Mouse (Mus musculus): ENCODE data around the gene Tars. TPM values are rescaled to one million over a fixed set of nuclear protein-coding genes. Genes with fewer than 3 reads are reported as not detected.
A peak's percentile ranks its signal among the peaks of the same experiment; 100 is the strongest.

Tars gene
- 67.9 and 78.9 TPM in 2 replicates for polyA plus RNA-seq (2016; fragmentation: Nextera tagmentation; extraction: Ambion mirVana)

DNA sequence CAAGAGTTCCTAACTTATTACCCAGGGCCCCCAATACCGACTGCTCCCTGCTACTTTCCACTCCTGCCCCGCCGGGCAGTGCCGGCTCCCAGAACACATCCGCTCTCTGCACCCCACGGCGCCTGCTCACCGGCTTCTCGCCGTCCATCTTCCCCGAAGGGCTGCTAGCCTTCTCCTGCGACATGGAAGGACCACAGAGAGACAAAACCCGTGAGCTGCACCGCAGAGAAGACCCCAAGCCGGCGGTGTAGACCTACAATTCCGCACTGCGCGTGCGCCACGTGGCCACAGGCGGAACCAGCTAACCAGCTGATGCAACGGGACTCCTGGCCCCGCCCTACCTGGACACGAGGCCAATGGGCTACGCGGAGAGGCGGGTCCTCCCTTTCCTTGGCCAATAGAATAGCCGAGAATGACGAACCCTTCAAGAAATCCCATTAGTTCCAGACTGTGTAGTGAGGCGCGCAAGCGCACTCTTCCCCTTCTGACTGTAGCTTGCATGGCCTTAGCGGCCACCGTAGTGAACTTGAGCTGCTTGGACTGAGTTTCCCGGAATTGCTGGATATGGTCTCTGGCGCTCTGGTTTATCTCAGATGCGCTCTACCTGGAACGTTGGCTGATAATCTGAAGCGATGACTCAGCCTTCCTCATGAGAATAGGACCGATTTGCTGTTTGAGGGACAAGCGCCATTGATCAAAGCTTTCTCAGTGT is at the start of gene Tars:
TSS of gene Tars (minus strand) at position 310 of the 712 bp plus-strand sequence.
- Histone ChIP-seq H3K9ac (replicated peaks) (peak within 1 kb of the TSS; percentile 70), H3K4me1 (peaks cover 11% of the 10 kb centered on the region), H3K9me3 (no peaks in the 10 kb centered on the region), H3K27me3 (peaks cover 12% of the 10 kb centered on the region), H3K36me3 (peaks cover 18% of the 10 kb centered on the region), H3K4me3 (peak within 1 kb of the TSS; percentile 77), H3K4me2 (replicated peaks) (peak within 1 kb of the TSS; percentile 69), H3K27ac (replicated peaks) (0 out of 2 replicates have a peak within 1 kb of the TSS, but pooled peaks have one; percentile 52)
- under 1% methylated on average over 42 of the region's 42 CpGs for WGBS
- ATAC-seq (ENCODE audit: low FRiP score, low read depth): peak; percentile 100

DNA sequence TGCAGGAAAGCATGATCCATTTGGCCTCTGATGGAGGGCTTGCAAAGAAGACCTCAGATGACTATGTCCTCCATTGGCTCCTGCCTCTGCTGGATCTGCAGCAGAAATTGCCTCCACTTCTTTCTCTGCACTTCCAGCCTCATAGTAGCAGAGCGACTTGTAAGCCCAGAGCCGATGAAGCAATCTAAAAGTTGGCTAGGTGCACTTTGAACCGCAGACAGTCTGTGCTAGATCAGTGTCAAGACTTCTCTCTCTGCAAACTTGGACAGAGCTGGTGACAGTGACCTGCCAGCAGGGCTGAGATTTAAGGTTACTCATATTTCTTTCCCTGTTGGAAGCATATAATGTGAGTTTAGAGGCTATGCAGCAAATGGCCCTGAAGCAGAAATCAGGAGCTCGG is 37.9 kb upstream of the Tars start:
- no peaks in the 10 kb centered on the region for H3K9me3 ChIP-seq
- ATAC-seq (ENCODE audit: low FRiP score, low read depth): no peak
- no peak overlapping the region for H3K4me2 ChIP-seq (replicated peaks)
- no peak overlapping the region for H3K27ac ChIP-seq (replicated peaks)
- no peak overlapping the region for H3K4me3 ChIP-seq
- H3K9ac ChIP-seq (replicated peaks): no peak overlapping the region
- no peaks in the 10 kb centered on the region for H3K4me1 ChIP-seq
- 90% methylated on average over 4 of the region's 4 CpGs for WGBS
- no peaks in the 10 kb centered on the region for H3K27me3 ChIP-seq
- no peaks in the 10 kb centered on the region for H3K36me3 ChIP-seq

- Histone ChIP-seq H3K4me2 (replicated peaks) (no peak overlapping the region), H3K36me3 (no peaks in the 10 kb centered on the region), H3K27ac (replicated peaks) (no peak overlapping the region), H3K4me3 (no peak overlapping the region), H3K27me3 (no peaks in the 10 kb centered on the region), H3K9ac (replicated peaks) (no peak overlapping the region), H3K9me3 (no peaks in the 10 kb centered on the region), H3K4me1 (no peaks in the 10 kb centered on the region)
- WGBS: 92% methylated on average over 15 of the region's 15 CpGs
- ATAC-seq (ENCODE audit: low FRiP score, low read depth): no peak
These were observed 37.3 kb upstream of the Tars start for GRCm38 (mm10) chr15:11436709-11437280.

- Histone ChIP-seq H3K4me1 (no peaks in the 10 kb centered on the region), H3K36me3 (no peaks in the 10 kb centered on the region), H3K27ac (replicated peaks) (no peak overlapping the region), H3K27me3 (no peaks in the 10 kb centered on the region), H3K9ac (replicated peaks) (no peak overlapping the region), H3K9me3 (no peaks in the 10 kb centered on the region), H3K4me3 (no peak overlapping the region), H3K4me2 (replicated peaks) (no peak overlapping the region)
- ATAC-seq (ENCODE audit: low FRiP score, low read depth): no peak
- 87% methylated on average over 2 of the region's 2 CpGs for WGBS
These were observed 27.4 kb upstream of the Tars start for GRCm38 (mm10) chr15:11426899-11427298.

GRCm38 (mm10) chr15:11413484-11413883 is 14.0 kb upstream of the Tars start:
- no peak for ATAC-seq (ENCODE audit: low FRiP score, low read depth)
- no peak overlapping the region for H3K9ac ChIP-seq (replicated peaks)
- no peaks in the 10 kb centered on the region for H3K36me3 ChIP-seq
- no peaks in the 10 kb centered on the region for H3K9me3 ChIP-seq
- WGBS: 88% methylated on average over 1 of the region's 1 CpGs
- H3K27me3 ChIP-seq: no peaks in the 10 kb centered on the region
- H3K4me3 ChIP-seq: no peak overlapping the region
- no peaks in the 10 kb centered on the region for H3K4me1 ChIP-seq
- H3K27ac ChIP-seq (replicated peaks): no peak overlapping the region
- H3K4me2 ChIP-seq (replicated peaks): no peak overlapping the region

- H3K4me3 ChIP-seq: no peak overlapping the region
- no peak overlapping the region for H3K27ac ChIP-seq (replicated peaks)
- no peak overlapping the region for H3K4me2 ChIP-seq (replicated peaks)
- no peaks in the 10 kb centered on the region for H3K9me3 ChIP-seq
- H3K27me3 ChIP-seq: no peaks in the 10 kb centered on the region
- no peaks in the 10 kb centered on the region for H3K36me3 ChIP-seq
- WGBS: 76% methylated on average over 2 of the region's 2 CpGs
- H3K4me1 ChIP-seq: no peaks in the 10 kb centered on the region
- H3K9ac ChIP-seq (replicated peaks): no peak overlapping the region
- no peak for ATAC-seq (ENCODE audit: low FRiP score, low read depth)
These were observed 13.1 kb upstream of the Tars start for GRCm38 (mm10) chr15:11412542-11412941.

DNA sequence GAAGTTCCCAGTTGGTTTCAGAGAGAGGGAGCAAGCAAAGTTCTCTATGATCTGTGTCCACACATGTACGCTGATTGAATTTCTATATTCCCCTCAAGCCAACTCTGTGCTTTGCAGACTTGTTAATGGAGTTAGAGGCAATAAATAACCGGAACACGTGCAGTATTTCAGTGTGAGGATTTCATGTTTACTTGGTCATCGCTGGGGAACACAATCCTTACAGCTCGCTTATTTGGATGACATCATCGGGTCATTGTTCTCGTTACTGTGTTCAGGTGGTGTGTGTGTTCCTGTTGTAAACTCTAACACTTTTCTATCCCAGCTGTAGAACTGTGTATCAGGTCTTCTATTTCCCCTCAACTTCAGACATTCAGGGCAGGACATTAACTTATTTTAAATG is 12.4 kb upstream of the Tars start:
- H3K36me3 ChIP-seq: no peaks in the 10 kb centered on the region
- H3K4me3 ChIP-seq: no peak overlapping the region
- no peaks in the 10 kb centered on the region for H3K9me3 ChIP-seq
- H3K9ac ChIP-seq (replicated peaks): no peak overlapping the region
- no peaks in the 10 kb centered on the region for H3K27me3 ChIP-seq
- H3K4me2 ChIP-seq (replicated peaks): no peak overlapping the region
- ATAC-seq (ENCODE audit: low FRiP score, low read depth): no peak
- WGBS: 86% methylated on average over 7 of the region's 7 CpGs
- H3K4me1 ChIP-seq: no peaks in the 10 kb centered on the region
- no peak overlapping the region for H3K27ac ChIP-seq (replicated peaks)

DNA sequence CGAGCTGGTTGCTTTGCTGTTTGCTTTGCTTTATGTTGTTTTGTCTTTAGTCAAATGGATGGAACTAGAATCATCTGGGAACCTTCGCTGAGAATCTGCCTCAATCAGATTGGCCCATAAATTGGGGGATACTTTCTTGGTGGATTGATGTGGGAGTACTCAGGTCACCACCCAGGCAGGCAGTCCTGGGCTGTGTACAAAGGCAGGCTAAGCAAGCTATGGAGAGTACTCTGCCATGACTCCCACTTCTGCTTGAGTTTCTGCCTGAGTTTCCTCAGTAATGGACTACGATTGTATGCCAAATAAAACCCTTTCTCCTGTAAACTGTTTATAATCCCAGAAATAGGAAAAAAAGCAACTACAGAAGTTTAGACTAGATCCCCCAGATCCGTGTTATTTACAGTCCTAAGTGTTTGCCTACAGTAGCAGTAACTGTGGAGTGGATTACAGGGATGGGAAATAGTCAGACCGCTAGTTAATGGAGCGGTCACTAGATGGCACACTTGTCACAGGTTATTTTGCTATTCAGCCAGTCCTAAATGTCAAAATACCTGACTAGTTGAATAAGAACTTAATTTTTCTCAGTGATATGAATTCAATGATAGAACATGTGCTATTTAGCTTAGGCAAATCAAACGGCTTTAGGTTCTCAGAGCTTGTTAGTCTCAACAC is 8.8 kb upstream of the Tars start:
- Histone ChIP-seq H3K4me1 (no peaks in the 10 kb centered on the region), H3K9me3 (no peaks in the 10 kb centered on the region), H3K9ac (replicated peaks) (no peak overlapping the region), H3K27me3 (peaks cover 6% of the 10 kb centered on the region; the same call in 1 of the 2 replicates), H3K36me3 (no peaks in the 10 kb centered on the region), H3K4me2 (replicated peaks) (no peak overlapping the region), H3K27ac (replicated peaks) (no peak overlapping the region), H3K4me3 (no peak overlapping the region)
- peak; percentile 44; the same call in 1 of the 2 replicates for ATAC-seq (ENCODE audit: low FRiP score, low read depth)
- 43% methylated on average over 7 of the region's 7 CpGs for WGBS

GRCm38 (mm10) chr15:11407381-11407780 is 7.9 kb upstream of the Tars start:
- H3K36me3 ChIP-seq: no peaks in the 10 kb centered on the region
- peaks cover 6% of the 10 kb centered on the region; the same call in 1 of the 2 replicates for H3K27me3 ChIP-seq
- H3K4me2 ChIP-seq (replicated peaks): no peak overlapping the region
- H3K27ac ChIP-seq (replicated peaks): no peak overlapping the region
- H3K4me1 ChIP-seq: no peaks in the 10 kb centered on the region
- WGBS: 18% methylated on average over 8 of the region's 8 CpGs
- H3K9me3 ChIP-seq: no peaks in the 10 kb centered on the region
- H3K4me3 ChIP-seq: no peak overlapping the region
- peak; percentile 16; the same call in 1 of the 2 replicates for ATAC-seq (ENCODE audit: low FRiP score, low read depth)
- no peak overlapping the region for H3K9ac ChIP-seq (replicated peaks)

GRCm38 (mm10) chr15:11406769-11407168 is 7.3 kb upstream of the Tars start:
- Histone ChIP-seq H3K9me3 (no peaks in the 10 kb centered on the region), H3K4me3 (no peak overlapping the region), H3K27me3 (peaks cover 6% of the 10 kb centered on the region; the same call in 1 of the 2 replicates), H3K4me1 (no peaks in the 10 kb centered on the region), H3K9ac (replicated peaks) (no peak overlapping the region), H3K4me2 (replicated peaks) (no peak overlapping the region), H3K27ac (replicated peaks) (no peak overlapping the region), H3K36me3 (no peaks in the 10 kb centered on the region)
- 29% methylated on average over 9 of the region's 9 CpGs for WGBS
- no peak for ATAC-seq (ENCODE audit: low FRiP score, low read depth)

GRCm38 (mm10) chr15:11398676-11399350 is 652 bp downstream of the Tars start:
- Histone ChIP-seq H3K9ac (replicated peaks) (peak overlapping the region; percentile 70), H3K36me3 (peaks cover 25% of the 10 kb centered on the region), H3K27me3 (peaks cover 7% of the 10 kb centered on the region), H3K27ac (replicated peaks) (no peak overlapping the region), H3K4me2 (replicated peaks) (peak overlapping the region; percentile 69), H3K4me3 (peak overlapping the region; percentile 77), H3K9me3 (no peaks in the 10 kb centered on the region), H3K4me1 (peaks cover 11% of the 10 kb centered on the region)
- ATAC-seq (ENCODE audit: low FRiP score, low read depth): no peak
- 8% methylated on average over 10 of the region's 10 CpGs for WGBS

DNA sequence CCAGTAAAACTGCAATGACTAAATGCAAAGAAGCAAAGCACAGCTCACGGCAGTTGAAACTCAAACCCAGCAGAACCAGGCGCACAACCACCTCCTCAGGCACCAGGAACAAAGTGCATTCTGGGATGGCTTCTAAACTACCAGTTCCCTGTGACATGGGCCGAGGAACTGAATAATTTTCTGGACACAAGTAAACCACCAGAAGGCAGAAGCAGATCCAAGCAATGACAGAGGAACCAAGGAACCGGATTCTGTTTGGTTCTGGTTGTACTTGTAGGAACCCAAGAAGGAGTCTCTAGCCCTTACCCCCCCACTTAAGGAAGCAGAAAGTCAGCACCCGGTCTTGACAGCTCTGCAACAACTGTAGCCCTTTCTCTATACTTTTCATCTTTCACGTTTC is 3.0 kb downstream of the Tars start:
- WGBS: 95% methylated on average over 6 of the region's 6 CpGs
- Histone ChIP-seq H3K4me3 (no peak overlapping the region), H3K27me3 (peaks cover 6% of the 10 kb centered on the region; the same call in 1 of the 2 replicates), H3K9ac (replicated peaks) (no peak overlapping the region), H3K9me3 (no peaks in the 10 kb centered on the region), H3K36me3 (peaks cover 49% of the 10 kb centered on the region), H3K4me2 (replicated peaks) (no peak overlapping the region), H3K4me1 (peaks cover 11% of the 10 kb centered on the region), H3K27ac (replicated peaks) (no peak overlapping the region)
- ATAC-seq (ENCODE audit: low FRiP score, low read depth): no peak
